Mouse (Mus musculus): ENCODE measurements at regions not wholly inside any gene's neighbourhood (a gene's known extent, or its start where the extent isn't known, plus 50 kb on each side); places are given as distances from the start of the nearest gene placed in this dataset.

GRCm38 (mm10) chr9:40617676-40618062, 52.7 kb upstream of the Gm21915 start:
- TF ChIP-seq ZNF384 (IDR thresholded peaks at IDR 0.05; ENCODE audit: low read depth, low read length) (no peak), ZC3H11A (IDR thresholded peaks at IDR 0.05; ENCODE audit: low read depth, low read length) (no peak), NRF1 (IDR thresholded peaks at IDR 0.05; ENCODE audit: low read depth, low read length) (no peak), IRF4 (IDR thresholded peaks at IDR 0.05; ENCODE audit: low read depth, low read length) (no peak), HCFC1 (IDR thresholded peaks at IDR 0.05; ENCODE audit: low read depth, low read length) (no peak), E2F4 (IDR thresholded peaks at IDR 0.05; ENCODE audit: insufficient replicate concordance, low read depth, low read length) (no peak), USF2 (conservative IDR thresholded peaks at IDR 0.05; ENCODE audit: low read depth, low read length) (no peak), ZMIZ1 (IDR thresholded peaks at IDR 0.05; ENCODE audit: low read depth, low read length) (no peak), ETS1 (conservative IDR thresholded peaks at IDR 0.05; ENCODE audit: low read depth, low read length) (no peak), SMC3 (IDR thresholded peaks at IDR 0.05; ENCODE audit: low read depth, low read length) (no peak), MAFK (IDR thresholded peaks at IDR 0.05; ENCODE audit: insufficient replicate concordance, low read length) (no peak), TCF12 (IDR thresholded peaks at IDR 0.05; ENCODE audit: low read depth, low read length) (no peak), RAD21 (IDR thresholded peaks at IDR 0.05; ENCODE audit: low read depth, low read length) (no peak), MYC (IDR thresholded peaks at IDR 0.05; ENCODE audit: low read depth, low read length) (no peak), UBTF (IDR thresholded peaks at IDR 0.05; ENCODE audit: low read depth, low read length) (no peak), POLR2A (IDR thresholded peaks at IDR 0.05; ENCODE audit: low read depth, low read length) (no peak), CHD1 (IDR thresholded peaks at IDR 0.05; ENCODE audit: low read depth, low read length) (no peak), MAZ (IDR thresholded peaks at IDR 0.05; ENCODE audit: low read depth, low read length) (no peak)
- in situ Hi-C loops (cut with MboI; ENCODE audit: low pct_ligation_motif_present, low pct_unique_long_range_greater_than_20kb, low sequenced_read_pairs) = no loop called here
- peaks cover 8% of the 10 kb centered on the region for H3K9me3 ChIP-seq (replicated peaks; ENCODE audit: low read length)
- H3K27me3 ChIP-seq (replicated peaks) = peaks cover 24% of the 10 kb centered on the region
- peaks cover 0 to 34% of the 10 kb centered on the region in 2 experiments; a peak in 3 of 4 replicates for H3K4me1 ChIP-seq (ENCODE audit: control insufficient read depth in 1 of 2, insufficient read depth in 2 of 2)
- no peak overlapping the region for H3K4me2 ChIP-seq (ENCODE audit: insufficient read depth, low read depth, poor library complexity, severe bottlenecking)
- H3K27ac ChIP-seq (ENCODE audit: insufficient read depth, low read depth) = no peak overlapping the region
- H3K9ac ChIP-seq (ENCODE audit: insufficient read depth, low read depth) = no peak overlapping the region
- no peaks in the 10 kb centered on the region for H3K36me3 ChIP-seq (replicated peaks in 1 of 2; ENCODE audit: control insufficient read depth in 1 of 2, insufficient read depth in 1 of 2, low read length in 1 of 2)
- dilution Hi-C loops (cut with MboI; ENCODE audit: extremely low pct_ligation_motif_present, extremely low pct_unique_long_range_greater_than_20kb, low sequenced_read_pairs) = no loop called here
- H3K4me3 ChIP-seq (replicated peaks in 1 of 3; ENCODE audit: low read depth in 2 of 3, low read length in 2 of 3, poor library complexity in 1 of 3) = no peak overlapping the region
- H3K79me2 ChIP-seq (replicated peaks; ENCODE audit: control insufficient read depth, extremely low read depth, insufficient read depth, poor library complexity, severe bottlenecking) = no peaks in the 10 kb centered on the region; the same call in 1 of the 2 replicates
- DNase-seq (ENCODE audit: extremely low read depth) = no peak

- H3K36me3 ChIP-seq (replicated peaks in 1 of 2; ENCODE audit: control insufficient read depth in 1 of 2, insufficient read depth in 1 of 2, low read length in 1 of 2) = no peaks in the 10 kb centered on the region
- TF ChIP-seq SIN3A (IDR thresholded peaks at IDR 0.05; ENCODE audit: low read length) (no peak), NRF1 (IDR thresholded peaks at IDR 0.05; ENCODE audit: low read depth, low read length) (no peak), POLR2A (IDR thresholded peaks at IDR 0.05; ENCODE audit: low read depth, low read length) (no peak), JUN (IDR thresholded peaks at IDR 0.05; ENCODE audit: insufficient read depth, low read depth, low read length) (no peak), ETS1 (conservative IDR thresholded peaks at IDR 0.05; ENCODE audit: low read depth, low read length) (no peak), CHD1 (IDR thresholded peaks at IDR 0.05; ENCODE audit: low read depth, low read length) (no peak), RCOR1 (conservative IDR thresholded peaks at IDR 0.05; ENCODE audit: low read depth, low read length) (no peak), IRF4 (IDR thresholded peaks at IDR 0.05; ENCODE audit: low read depth, low read length) (no peak), CHD2 (IDR thresholded peaks at IDR 0.05; ENCODE audit: low read length) (no peak), MYC (IDR thresholded peaks at IDR 0.05; ENCODE audit: low read depth, low read length) (no peak), EP300 (IDR thresholded peaks at IDR 0.05; ENCODE audit: low read length) (no peak)
- no peak overlapping the region for H3K4me3 ChIP-seq (replicated peaks in 1 of 3; ENCODE audit: low read depth in 2 of 3, low read length in 2 of 3, poor library complexity in 1 of 3)
- no peak overlapping the region for H3K9ac ChIP-seq (ENCODE audit: insufficient read depth, low read depth)
- peaks cover 21% of the 10 kb centered on the region for H3K27me3 ChIP-seq (replicated peaks)
- no peak for DNase-seq (ENCODE audit: extremely low read depth)
- H3K4me2 ChIP-seq (ENCODE audit: insufficient read depth, low read depth, poor library complexity, severe bottlenecking) = no peak overlapping the region; the same call in 1 of the 2 replicates
- H3K9me3 ChIP-seq (replicated peaks; ENCODE audit: low read length) = peaks cover 12% of the 10 kb centered on the region
- H3K4me1 ChIP-seq (ENCODE audit: control insufficient read depth in 1 of 2, insufficient read depth in 2 of 2) = peaks cover 0 to 34% of the 10 kb centered on the region in 2 experiments; a peak in 3 of 4 replicates
- in situ Hi-C loops (cut with MboI; ENCODE audit: low pct_ligation_motif_present, low pct_unique_long_range_greater_than_20kb, low sequenced_read_pairs) = no loop called here
- H3K79me2 ChIP-seq (replicated peaks; ENCODE audit: control insufficient read depth, extremely low read depth, insufficient read depth, poor library complexity, severe bottlenecking) = no peaks in the 10 kb centered on the region; the same call in 1 of the 2 replicates
- no peak overlapping the region for H3K27ac ChIP-seq (ENCODE audit: insufficient read depth, low read depth)
- dilution Hi-C loops (cut with MboI; ENCODE audit: extremely low pct_ligation_motif_present, extremely low pct_unique_long_range_greater_than_20kb, low sequenced_read_pairs) = no loop called here
Observed at GRCm38 (mm10) chr9:40617036-40617675, 53.3 kb upstream of the Gm21915 start.
